Mouse (Mus musculus) limb, embryonic 11.5 days (tissue): ENCODE data around the gene Gabpb2. TPM values are rescaled to one million over a fixed set of nuclear protein-coding genes. Genes with fewer than 3 reads are reported as not detected.
"Not testable (repeated sequence)": the region's sequence is repeated elsewhere in the genome, so short reads cannot be mapped to it uniquely, and the experiment has no call there.

ENCODE experiments used
- ATAC-seq: fragments of 200-750 bp; cut with Nextera tagmentation; 2 replicates; pipeline ENCODE4 v1.8.0; 2017; ENCODE audit warnings: low read depth; ENCODE audit not compliant: insufficient number of reproducible peaks, low FRiP score, low TSS enrichment
- DNase-seq: peaks from one replicate; pipeline ENCODE4 v3.0.0-alpha.2; 2015; ENCODE audit warnings: low spot score
- H3K27ac ChIP-seq: fragments of 300-500 bp; sonication (generic); replicated peaks from 2 replicates; pipeline ENCODE4 v1.5.1; 2014; ENCODE audit warnings: low read depth, mild to moderate bottlenecking, low read length
- H3K27me3 ChIP-seq: fragments of 300-500 bp; sonication (generic); 2 replicates; pipeline ENCODE4 v1.6.1; 2014; ENCODE audit warnings: mild to moderate bottlenecking, low read length, mixed read lengths; ENCODE audit not compliant: control insufficient read depth, insufficient read depth
- H3K36me3 ChIP-seq: fragments of 300-500 bp; sonication (generic); 2 replicates; pipeline ENCODE4 v1.6.1; 2014; ENCODE audit warnings: mild to moderate bottlenecking, low read length, moderate library complexity, mixed read lengths; ENCODE audit not compliant: control insufficient read depth, insufficient read depth
- H3K4me1 ChIP-seq: fragments of 300-500 bp; sonication (generic); 2 replicates; pipeline ENCODE4 v1.6.1; 2014; ENCODE audit warnings: low read length, mixed read lengths; ENCODE audit not compliant: control insufficient read depth, insufficient read depth
- H3K4me2 ChIP-seq: fragments of 300-500 bp; sonication (generic); 2 replicates; pipeline ENCODE4 v1.6.1; 2014; ENCODE audit warnings: low read depth, mild to moderate bottlenecking, moderate library complexity; ENCODE audit not compliant: severe bottlenecking
- H3K4me3 ChIP-seq: fragments of 300-500 bp; sonication (generic); 2 replicates; pipeline ENCODE4 v1.5.1; 2014; ENCODE audit warnings: low read depth, low read length
- H3K9ac ChIP-seq: fragments of 300-500 bp; sonication (generic); 2 replicates; pipeline ENCODE4 v1.6.1; 2014; ENCODE audit warnings: mild to moderate bottlenecking, low read length
- H3K9me3 ChIP-seq: fragments of 300-500 bp; sonication (generic); 2 replicates; pipeline ENCODE4 v1.6.1; 2016; ENCODE audit warnings: low read length; ENCODE audit not compliant: control insufficient read depth
- WGBS: fragments of 180-500 bp; shearing (Covaris S2); extraction: QIAGEN DNeasy Blood & Tissue Kit; methylation state at CpG from one replicate; pipeline ENCODE4 v1.1.7; 2014; 5-methylcytosine and 5-hydroxymethylcytosine counted together
- polyA plus RNA-seq: library from polyadenylated mRNA; unstranded; fragments of >200 nt; fragmentation: Nextera tagmentation; extraction: Ambion mirVana; gene quantifications from 2 replicates; pipeline ENCODE4 v1.2.1, GENCODE M21; 2014

Gene Gabpb2
- polyA plus RNA-seq, 1 experiment from 2014 or later: 8.9 TPM

GRCm38 (mm10) chr3:95213609-95213975 lies 4.1 kb downstream of the Gabpb2 start:
- H3K9ac ChIP-seq: no peak overlapping the region
- no peak for ATAC-seq
- 0 out of 2 replicates have a peak, but pooled peaks cover 5% of the 10 kb centered on the region for H3K4me1 ChIP-seq
- WGBS: 95% methylated on average over 1 of the region's 1 CpGs
- no peak overlapping the region for H3K4me3 ChIP-seq
- no peaks in the 10 kb centered on the region for H3K27me3 ChIP-seq
- no peaks in the 10 kb centered on the region for H3K9me3 ChIP-seq
- peaks cover 2% of the 10 kb centered on the region; the same call in 1 of the 2 replicates for H3K36me3 ChIP-seq
- no peak overlapping the region for H3K27ac ChIP-seq
- H3K4me2 ChIP-seq: no peak overlapping the region
- no peak for DNase-seq

GRCm38 (mm10) chr3:95212889-95213608 lies 4.7 kb downstream of the Gabpb2 start:
- H3K27ac ChIP-seq, H3K4me1 ChIP-seq, H3K4me2 ChIP-seq, ATAC-seq, H3K36me3 ChIP-seq, H3K9me3 ChIP-seq, H3K27me3 ChIP-seq, H3K4me3 ChIP-seq, H3K9ac ChIP-seq, DNase-seq: not testable (repeated sequence)
- 89% methylated on average over 9 of the region's 10 CpGs for WGBS

- Histone ChIP-seq H3K27me3 (no peaks in the 10 kb centered on the region), H3K4me2 (no peak overlapping the region), H3K4me3 (no peak overlapping the region), H3K4me1 (no peaks in the 10 kb centered on the region), H3K9me3 (no peaks in the 10 kb centered on the region), H3K36me3 (peaks cover 4% of the 10 kb centered on the region; the same call in 1 of the 2 replicates), H3K27ac (no peak overlapping the region), H3K9ac (no peak overlapping the region)
- 87% methylated on average over 2 of the region's 2 CpGs for WGBS
- ATAC-seq (no peak), DNase-seq (no peak)
Observed at GRCm38 (mm10) chr3:95210585-95210984, 7.1 kb downstream of the Gabpb2 start.

- Histone ChIP-seq H3K27me3 (no peaks in the 10 kb centered on the region), H3K36me3 (peaks cover 10% of the 10 kb centered on the region; the same call in 1 of the 2 replicates), H3K4me1 (no peaks in the 10 kb centered on the region), H3K27ac (no peak overlapping the region), H3K4me2 (no peak overlapping the region), H3K9ac (no peak overlapping the region), H3K9me3 (no peaks in the 10 kb centered on the region), H3K4me3 (no peak overlapping the region)
- DNase-seq: no peak
- 88% methylated on average over 4 of the region's 4 CpGs for WGBS
- no peak for ATAC-seq
Observed at GRCm38 (mm10) chr3:95208286-95208685, 9.4 kb downstream of the Gabpb2 start.

GRCm38 (mm10) chr3:95203880-95204279 lies 13.8 kb downstream of the Gabpb2 start:
- 93% methylated on average over 6 of the region's 6 CpGs for WGBS
- ATAC-seq (no peak), DNase-seq (no peak)
- no peaks in the 10 kb centered on the region for H3K4me1 ChIP-seq
- peaks cover 18% of the 10 kb centered on the region; the same call in 1 of the 2 replicates for H3K36me3 ChIP-seq
- no peak overlapping the region for H3K9ac ChIP-seq
- no peak overlapping the region for H3K4me3 ChIP-seq
- no peaks in the 10 kb centered on the region for H3K9me3 ChIP-seq
- no peaks in the 10 kb centered on the region for H3K27me3 ChIP-seq
- no peak overlapping the region for H3K4me2 ChIP-seq
- no peak overlapping the region for H3K27ac ChIP-seq

GRCm38 (mm10) chr3:95200562-95200961 lies 17.2 kb downstream of the Gabpb2 start:
- no peaks in the 10 kb centered on the region for H3K9me3 ChIP-seq
- H3K4me1 ChIP-seq: no peaks in the 10 kb centered on the region
- WGBS: 77% methylated on average over 2 of the region's 2 CpGs
- no peak overlapping the region for H3K4me3 ChIP-seq
- ATAC-seq (no peak), DNase-seq (no peak)
- no peak overlapping the region for H3K27ac ChIP-seq
- peaks cover 19% of the 10 kb centered on the region; the same call in 1 of the 2 replicates for H3K36me3 ChIP-seq
- H3K9ac ChIP-seq: no peak overlapping the region
- no peak overlapping the region for H3K4me2 ChIP-seq
- no peaks in the 10 kb centered on the region for H3K27me3 ChIP-seq

DNA sequence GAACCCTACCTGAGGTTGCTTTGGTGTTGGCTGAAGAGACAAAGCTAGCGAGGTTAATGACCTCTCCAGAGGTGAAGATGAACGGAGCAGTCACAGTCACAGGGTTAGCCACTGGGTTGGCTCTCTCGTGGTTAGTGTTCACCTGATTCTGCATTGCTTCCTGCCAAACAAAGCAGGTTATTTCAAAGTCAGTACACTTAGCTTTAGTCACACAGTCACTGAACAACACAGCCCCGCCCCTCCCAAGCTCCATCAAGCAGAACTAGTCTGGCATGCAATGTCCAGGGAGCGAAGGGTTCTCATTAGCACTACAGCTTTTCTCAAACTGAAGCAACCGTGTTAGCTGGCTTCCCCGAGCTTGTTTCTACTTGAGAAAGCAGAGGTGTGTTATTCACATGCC lies 17.6 kb downstream of the Gabpb2 start:
- DNase-seq: no peak
- Histone ChIP-seq H3K4me3 (no peak overlapping the region), H3K9ac (no peak overlapping the region), H3K27me3 (no peaks in the 10 kb centered on the region), H3K9me3 (no peaks in the 10 kb centered on the region), H3K4me1 (no peaks in the 10 kb centered on the region), H3K27ac (no peak overlapping the region), H3K36me3 (peaks cover 20% of the 10 kb centered on the region; the same call in 1 of the 2 replicates), H3K4me2 (no peak overlapping the region)
- 89% methylated on average over 7 of the region's 7 CpGs for WGBS
- ATAC-seq: no peak

- DNase-seq (no peak), ATAC-seq (no peak)
- H3K9ac ChIP-seq: no peak overlapping the region
- H3K27ac ChIP-seq: no peak overlapping the region
- H3K4me2 ChIP-seq: no peak overlapping the region
- no peaks in the 10 kb centered on the region for H3K9me3 ChIP-seq
- H3K36me3 ChIP-seq: peaks cover 22% of the 10 kb centered on the region; the same call in 1 of the 2 replicates
- WGBS: 78% methylated on average over 1 of the region's 1 CpGs
- no peaks in the 10 kb centered on the region for H3K4me1 ChIP-seq
- H3K27me3 ChIP-seq: no peaks in the 10 kb centered on the region
- no peak overlapping the region for H3K4me3 ChIP-seq
Observed at GRCm38 (mm10) chr3:95199101-95199500, 18.6 kb downstream of the Gabpb2 start.
